Mouse (Mus musculus): Measurements from ENCODE around the gene Tpcn1. TPM values are rescaled to one million over a fixed set of nuclear protein-coding genes. Genes with fewer than 3 reads are reported as not detected.

Gene Tpcn1
- polyA plus RNA-seq, 1 experiment from 2014 or later, result 14.5 TPM

- Histone ChIP-seq H3K4me2 (ENCODE audit: low read depth, low read length, severe bottlenecking) (no peak overlapping the region), H3K4me1 (replicated peaks; ENCODE audit: control insufficient read depth, insufficient read depth, low read length) (peaks cover 10% of the 10 kb centered on the region), H3K36me3 (ENCODE audit: control insufficient read depth, insufficient read depth, low read length) (no peaks in the 10 kb centered on the region), H3K9ac (ENCODE audit: low read length) (no peak overlapping the region), H3K27ac (ENCODE audit: low read depth, low read length) (no peak overlapping the region), H3K9me3 (ENCODE audit: control insufficient read depth, low read length) (no peaks in the 10 kb centered on the region), H3K4me3 (ENCODE audit: low read depth, low read length) (no peak overlapping the region), H3K27me3 (ENCODE audit: control insufficient read depth, insufficient read depth, low read length) (no peaks in the 10 kb centered on the region)
- DNase-seq (ENCODE audit: low spot score) (peak; percentile 71), ATAC-seq (replicated peaks; ENCODE audit: low FRiP score) (no peak)
- 77% methylated on average over 16 of the region's 16 CpGs for WGBS
Measured at GRCm38 (mm10) chr5:120590356-120591010, 2.0 kb upstream of the Tpcn1 start.

- Histone ChIP-seq H3K4me1 (replicated peaks; ENCODE audit: control insufficient read depth, insufficient read depth, low read length) (peaks cover 10% of the 10 kb centered on the region), H3K27me3 (ENCODE audit: control insufficient read depth, insufficient read depth, low read length) (no peaks in the 10 kb centered on the region), H3K9ac (ENCODE audit: low read length) (peak overlapping the region; percentile 82), H3K27ac (ENCODE audit: low read depth, low read length) (no peak overlapping the region), H3K9me3 (ENCODE audit: control insufficient read depth, low read length) (no peaks in the 10 kb centered on the region), H3K4me3 (ENCODE audit: low read depth, low read length) (peak overlapping the region; percentile 67), H3K4me2 (ENCODE audit: low read depth, low read length, severe bottlenecking) (peak overlapping the region; percentile 95), H3K36me3 (ENCODE audit: control insufficient read depth, insufficient read depth, low read length) (no peaks in the 10 kb centered on the region)
- 3% methylated on average over 26 of the region's 29 CpGs for WGBS
- ATAC-seq (replicated peaks; ENCODE audit: low FRiP score), result 0 out of 2 replicates have a peak, but pooled peaks have one; percentile 5
- DNase-seq (ENCODE audit: low spot score), result no peak
Measured at GRCm38 (mm10) chr5:120587940-120588568, 419 bp downstream of the Tpcn1 start.

GRCm38 (mm10) chr5:120587616-120587926 is 902 bp downstream of the Tpcn1 start:
- H3K27ac ChIP-seq (ENCODE audit: low read depth, low read length), result no peak overlapping the region
- no peaks in the 10 kb centered on the region for H3K27me3 ChIP-seq (ENCODE audit: control insufficient read depth, insufficient read depth, low read length)
- peak overlapping the region; percentile 82 for H3K9ac ChIP-seq (ENCODE audit: low read length)
- no peaks in the 10 kb centered on the region for H3K9me3 ChIP-seq (ENCODE audit: control insufficient read depth, low read length)
- H3K36me3 ChIP-seq (ENCODE audit: control insufficient read depth, insufficient read depth, low read length), result no peaks in the 10 kb centered on the region
- H3K4me2 ChIP-seq (ENCODE audit: low read depth, low read length, severe bottlenecking), result peak overlapping the region; percentile 95
- DNase-seq (ENCODE audit: low spot score) (no peak), ATAC-seq (replicated peaks; ENCODE audit: low FRiP score) (no peak)
- H3K4me1 ChIP-seq (replicated peaks; ENCODE audit: control insufficient read depth, insufficient read depth, low read length), result peaks cover 10% of the 10 kb centered on the region
- peak overlapping the region; percentile 67 for H3K4me3 ChIP-seq (ENCODE audit: low read depth, low read length)
- 38% methylated on average over 9 of the region's 9 CpGs for WGBS

DNA sequence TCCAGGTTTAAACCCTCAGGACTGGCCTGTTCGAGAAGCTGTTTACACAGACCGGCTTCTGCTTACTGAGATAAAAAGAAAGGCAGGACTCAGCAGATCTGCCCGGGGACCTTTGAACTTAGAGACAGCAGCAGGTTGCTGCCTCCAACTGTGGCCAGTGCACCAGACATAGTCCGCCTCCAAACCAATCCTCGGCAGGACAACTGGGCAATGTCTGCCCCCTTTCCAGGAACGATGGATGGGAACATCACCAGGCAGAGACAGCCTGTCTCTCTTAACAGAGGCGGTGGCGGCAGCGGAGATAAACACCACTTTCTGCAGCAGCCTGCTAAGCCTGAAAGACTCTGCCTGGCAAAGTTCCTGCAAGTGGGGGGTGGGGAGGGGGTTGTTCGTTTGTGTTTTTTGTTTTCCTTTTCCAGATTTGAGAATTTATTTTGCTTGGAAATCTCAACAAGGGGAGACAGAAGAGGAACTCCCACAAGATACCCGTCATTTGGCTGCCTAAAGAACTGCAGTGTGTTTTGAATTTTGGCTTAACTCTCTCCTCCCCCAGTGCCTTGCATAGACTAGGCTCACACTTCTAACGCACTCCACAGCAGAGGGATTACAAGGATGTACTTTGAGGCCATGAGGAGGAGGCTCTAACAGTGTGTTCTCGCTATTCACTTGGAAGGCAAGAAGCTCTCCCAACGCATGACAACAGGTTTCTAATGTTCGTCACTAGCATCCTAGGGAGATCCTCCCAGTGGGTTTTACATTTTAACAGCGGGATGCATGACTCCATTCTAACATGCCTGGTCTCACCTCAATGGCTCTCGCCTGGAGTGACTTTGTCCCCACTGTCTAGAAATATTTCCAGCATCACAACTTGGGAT is 1.5 kb downstream of the Tpcn1 start:
- WGBS, result 12% methylated on average over 17 of the region's 17 CpGs
- no peak overlapping the region; the same call in 1 of the 2 replicates for H3K9ac ChIP-seq (ENCODE audit: low read length)
- peak overlapping the region; percentile 95 for H3K4me2 ChIP-seq (ENCODE audit: low read depth, low read length, severe bottlenecking)
- H3K27me3 ChIP-seq (ENCODE audit: control insufficient read depth, insufficient read depth, low read length), result no peaks in the 10 kb centered on the region
- peak overlapping the region; percentile 67 for H3K4me3 ChIP-seq (ENCODE audit: low read depth, low read length)
- peaks cover 10% of the 10 kb centered on the region for H3K4me1 ChIP-seq (replicated peaks; ENCODE audit: control insufficient read depth, insufficient read depth, low read length)
- H3K9me3 ChIP-seq (ENCODE audit: control insufficient read depth, low read length), result no peaks in the 10 kb centered on the region
- no peak for ATAC-seq (replicated peaks; ENCODE audit: low FRiP score)
- no peaks in the 10 kb centered on the region for H3K36me3 ChIP-seq (ENCODE audit: control insufficient read depth, insufficient read depth, low read length)
- H3K27ac ChIP-seq (ENCODE audit: low read depth, low read length), result no peak overlapping the region
- no peak for DNase-seq (ENCODE audit: low spot score)

GRCm38 (mm10) chr5:120584968-120585367 is 3.5 kb downstream of the Tpcn1 start:
- WGBS, result 40% methylated on average over 15 of the region's 15 CpGs
- Histone ChIP-seq H3K4me1 (replicated peaks; ENCODE audit: control insufficient read depth, insufficient read depth, low read length) (peaks cover 10% of the 10 kb centered on the region), H3K36me3 (ENCODE audit: control insufficient read depth, insufficient read depth, low read length) (no peaks in the 10 kb centered on the region), H3K4me2 (ENCODE audit: low read depth, low read length, severe bottlenecking) (no peak overlapping the region), H3K27me3 (ENCODE audit: control insufficient read depth, insufficient read depth, low read length) (no peaks in the 10 kb centered on the region), H3K9ac (ENCODE audit: low read length) (no peak overlapping the region), H3K27ac (ENCODE audit: low read depth, low read length) (no peak overlapping the region), H3K4me3 (ENCODE audit: low read depth, low read length) (no peak overlapping the region), H3K9me3 (ENCODE audit: control insufficient read depth, low read length) (no peaks in the 10 kb centered on the region)
- ATAC-seq (replicated peaks; ENCODE audit: low FRiP score), result no peak
- no peak for DNase-seq (ENCODE audit: low spot score)

- H3K4me1 ChIP-seq (replicated peaks; ENCODE audit: control insufficient read depth, insufficient read depth, low read length), result peaks cover 7% of the 10 kb centered on the region; the same call in 1 of the 2 replicates
Measured at GRCm38 (mm10) chr5:120583511-120583910, 5.0 kb downstream of the Tpcn1 start.

GRCm38 (mm10) chr5:120582002-120582401 is 6.5 kb downstream of the Tpcn1 start:
- DNase-seq (ENCODE audit: low spot score), result no peak
- no peaks in the 10 kb centered on the region for H3K4me1 ChIP-seq (replicated peaks; ENCODE audit: control insufficient read depth, insufficient read depth, low read length)
- 88% methylated on average over 9 of the region's 9 CpGs for WGBS

More at GRCm38 (mm10) chr5:120583511-120583910, 5.0 kb downstream of the Tpcn1 start:
- Histone ChIP-seq H3K9ac (ENCODE audit: low read length) (no peak overlapping the region), H3K27ac (ENCODE audit: low read depth, low read length) (no peak overlapping the region), H3K4me3 (ENCODE audit: low read depth, low read length) (no peak overlapping the region), H3K4me2 (ENCODE audit: low read depth, low read length, severe bottlenecking) (no peak overlapping the region), H3K27me3 (ENCODE audit: control insufficient read depth, insufficient read depth, low read length) (no peaks in the 10 kb centered on the region), H3K36me3 (ENCODE audit: control insufficient read depth, insufficient read depth, low read length) (no peaks in the 10 kb centered on the region), H3K9me3 (ENCODE audit: control insufficient read depth, low read length) (no peaks in the 10 kb centered on the region)
- DNase-seq (ENCODE audit: low spot score), result no peak
- ATAC-seq (replicated peaks; ENCODE audit: low FRiP score), result no peak
- WGBS, result 96% methylated on average over 4 of the region's 4 CpGs

GRCm38 (mm10) chr5:120579898-120580626 is 8.4 kb downstream of the Tpcn1 start:
- ATAC-seq (replicated peaks; ENCODE audit: low FRiP score), result no peak

More at GRCm38 (mm10) chr5:120582002-120582401, 6.5 kb downstream of the Tpcn1 start:
- no peak for ATAC-seq (replicated peaks; ENCODE audit: low FRiP score)
- Histone ChIP-seq H3K36me3 (ENCODE audit: control insufficient read depth, insufficient read depth, low read length) (no peaks in the 10 kb centered on the region), H3K27ac (ENCODE audit: low read depth, low read length) (no peak overlapping the region), H3K4me3 (ENCODE audit: low read depth, low read length) (no peak overlapping the region), H3K9me3 (ENCODE audit: control insufficient read depth, low read length) (no peaks in the 10 kb centered on the region), H3K9ac (ENCODE audit: low read length) (no peak overlapping the region), H3K27me3 (ENCODE audit: control insufficient read depth, insufficient read depth, low read length) (no peaks in the 10 kb centered on the region), H3K4me2 (ENCODE audit: low read depth, low read length, severe bottlenecking) (no peak overlapping the region)

More at GRCm38 (mm10) chr5:120579898-120580626, 8.4 kb downstream of the Tpcn1 start:
- no peak for DNase-seq (ENCODE audit: low spot score)
- H3K36me3 ChIP-seq (ENCODE audit: control insufficient read depth, insufficient read depth, low read length), result no peaks in the 10 kb centered on the region
- no peaks in the 10 kb centered on the region for H3K4me1 ChIP-seq (replicated peaks; ENCODE audit: control insufficient read depth, insufficient read depth, low read length)
- H3K9me3 ChIP-seq (ENCODE audit: control insufficient read depth, low read length), result no peaks in the 10 kb centered on the region
- no peak overlapping the region for H3K4me3 ChIP-seq (ENCODE audit: low read depth, low read length)
- H3K9ac ChIP-seq (ENCODE audit: low read length), result no peak overlapping the region
- WGBS, result 89% methylated on average over 26 of the region's 26 CpGs
- H3K27ac ChIP-seq (ENCODE audit: low read depth, low read length), result no peak overlapping the region
- no peaks in the 10 kb centered on the region for H3K27me3 ChIP-seq (ENCODE audit: control insufficient read depth, insufficient read depth, low read length)
- H3K4me2 ChIP-seq (ENCODE audit: low read depth, low read length, severe bottlenecking), result no peak overlapping the region
